Mouse (Mus musculus) midbrain, embryonic 12.5 days (tissue): ENCODE measurements around the gene Scnm1. TPM values are rescaled to one million over a fixed set of nuclear protein-coding genes. Genes with fewer than 3 reads are reported as not detected.
A peak's percentile ranks its signal among the peaks of the same experiment; 100 is the strongest.
"Not testable (repeated sequence)": the region's sequence is repeated elsewhere in the genome, so short reads cannot be mapped to it uniquely, and the experiment has no call there.

Experiments used
- ATAC-seq: fragments of 200-750 bp; cut with Nextera tagmentation; 2 replicates; pipeline ENCODE4 v1.8.0; 2017; ENCODE audit warnings: low read depth, moderate TSS enrichment, moderate library complexity; ENCODE audit not compliant: low FRiP score
- H3K27ac ChIP-seq: fragments of 300-500 bp; sonication (generic); replicated peaks from 2 replicates; pipeline ENCODE4 v1.5.1; 2016; ENCODE audit warnings: mild to moderate bottlenecking
- H3K27me3 ChIP-seq: fragments of 300-500 bp; sonication (generic); 2 replicates; pipeline ENCODE4 v1.6.1; 2016; ENCODE audit warnings: mild to moderate bottlenecking
- H3K36me3 ChIP-seq: fragments of 300-500 bp; sonication (generic); 2 replicates; pipeline ENCODE4 v1.6.1; 2016
- H3K4me1 ChIP-seq: fragments of 300-500 bp; sonication (generic); 2 replicates; pipeline ENCODE4 v1.6.1; 2016
- H3K4me2 ChIP-seq: fragments of 300-500 bp; sonication (generic); replicated peaks from 2 replicates; pipeline ENCODE4 v1.6.1; 2016; ENCODE audit warnings: mild to moderate bottlenecking, moderate library complexity
- H3K4me3 ChIP-seq: fragments of 300-500 bp; sonication (generic); 2 replicates; pipeline ENCODE4 v1.5.1; 2016; ENCODE audit warnings: mild to moderate bottlenecking
- H3K9ac ChIP-seq: fragments of 300-500 bp; sonication (generic); replicated peaks from 2 replicates; pipeline ENCODE4 v1.6.1; 2016; ENCODE audit warnings: mild to moderate bottlenecking, moderate library complexity
- H3K9me3 ChIP-seq: fragments of 300-500 bp; sonication (generic); 2 replicates; pipeline ENCODE4 v1.6.1; 2016; ENCODE audit warnings: mild to moderate bottlenecking
- WGBS: fragments of 180-500 bp; shearing (Covaris S2); methylation state at CpG from one replicate; pipeline ENCODE4 v1.1.7; 2016; 5-methylcytosine and 5-hydroxymethylcytosine counted together
- polyA plus RNA-seq: library from polyadenylated mRNA; unstranded; fragments of >200 nt; fragmentation: Nextera tagmentation; extraction: Ambion mirVana; gene quantifications from 2 replicates; pipeline ENCODE4 v1.2.1, GENCODE M21; 2016

Gene Scnm1
- polyA plus RNA-seq, 1 experiment from 2014 or later = 86.7 TPM

DNA sequence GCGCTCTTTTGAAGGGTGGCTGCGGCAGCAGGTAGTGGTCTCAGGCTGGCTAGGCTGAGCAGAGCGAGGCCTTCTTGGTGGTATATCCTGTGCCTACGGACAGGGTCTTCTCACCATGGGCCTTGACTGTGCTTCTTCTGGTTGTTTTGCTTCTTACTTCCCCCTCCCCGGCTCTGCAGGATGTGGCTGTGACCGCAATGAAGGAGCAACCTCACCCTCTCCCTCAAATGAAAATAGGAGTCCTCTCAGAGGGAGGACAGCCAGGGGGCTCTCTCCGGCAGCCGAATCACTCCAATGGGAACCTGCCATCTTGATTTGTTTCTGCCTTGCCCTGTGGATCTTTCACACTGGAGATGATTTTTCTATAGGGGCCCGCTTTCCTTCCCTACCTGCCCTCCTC lies 7.7 kb upstream of the Scnm1 start:
- no peaks in the 10 kb centered on the region for H3K9me3 ChIP-seq
- WGBS = 95% methylated on average over 9 of the region's 9 CpGs
- no peaks in the 10 kb centered on the region for H3K27me3 ChIP-seq
- no peak overlapping the region for H3K27ac ChIP-seq
- H3K4me1 ChIP-seq = no peaks in the 10 kb centered on the region
- peaks cover 12% of the 10 kb centered on the region for H3K36me3 ChIP-seq
- ATAC-seq = no peak
- H3K4me2 ChIP-seq = no peak overlapping the region
- H3K4me3 ChIP-seq = no peak overlapping the region
- no peak overlapping the region for H3K9ac ChIP-seq

DNA sequence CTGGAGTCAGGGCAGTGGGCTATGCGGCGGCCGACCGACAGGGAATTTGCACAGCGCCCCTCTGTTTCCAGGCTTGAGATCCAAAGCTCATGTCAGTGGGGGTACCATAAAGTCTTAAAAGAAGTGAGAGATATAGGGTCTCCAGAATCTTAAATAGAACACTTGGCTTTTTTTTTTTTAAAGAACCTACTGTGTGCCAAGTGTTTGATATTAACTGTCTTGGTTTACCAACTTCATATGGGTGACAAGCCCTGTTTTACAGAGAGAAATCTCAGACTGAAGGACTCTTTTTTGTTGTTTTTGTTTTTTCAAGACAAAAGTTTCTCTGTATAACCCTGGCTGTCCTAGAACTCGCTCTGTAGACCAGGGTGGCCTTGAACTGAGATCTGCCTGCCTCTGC lies 7.0 kb upstream of the Scnm1 start:
- no peak overlapping the region for H3K27ac ChIP-seq
- H3K4me2 ChIP-seq = no peak overlapping the region
- no peak overlapping the region for H3K4me3 ChIP-seq
- H3K27me3 ChIP-seq = no peaks in the 10 kb centered on the region
- peaks cover 12% of the 10 kb centered on the region for H3K36me3 ChIP-seq
- ATAC-seq = no peak
- no peaks in the 10 kb centered on the region for H3K9me3 ChIP-seq
- 93% methylated on average over 6 of the region's 6 CpGs for WGBS
- H3K4me1 ChIP-seq = no peaks in the 10 kb centered on the region
- no peak overlapping the region for H3K9ac ChIP-seq

DNA sequence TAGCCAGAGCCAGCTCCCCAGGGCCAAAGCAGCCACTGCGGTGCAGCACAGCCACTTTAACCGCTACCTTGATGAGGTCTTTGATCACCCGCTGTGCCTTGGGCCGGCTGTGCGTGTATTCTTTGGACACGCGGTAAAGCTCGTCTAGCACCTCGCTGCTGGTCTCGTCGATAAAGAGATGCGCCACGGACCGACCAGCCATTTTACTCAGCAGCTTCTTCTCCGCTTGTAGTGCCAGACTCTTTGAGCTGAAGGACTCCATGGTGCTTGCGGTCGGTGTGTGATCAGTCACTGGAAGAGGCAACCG lies 6.4 kb upstream of the Scnm1 start:
- Histone ChIP-seq H3K4me2 (no peak overlapping the region), H3K4me3 (no peak overlapping the region), H3K27ac (no peak overlapping the region), H3K36me3 (peaks cover 12% of the 10 kb centered on the region), H3K9ac (no peak overlapping the region), H3K27me3 (no peaks in the 10 kb centered on the region), H3K9me3 (no peaks in the 10 kb centered on the region), H3K4me1 (peaks cover 4% of the 10 kb centered on the region)
- WGBS = 60% methylated on average over 18 of the region's 18 CpGs
- ATAC-seq = no peak

DNA sequence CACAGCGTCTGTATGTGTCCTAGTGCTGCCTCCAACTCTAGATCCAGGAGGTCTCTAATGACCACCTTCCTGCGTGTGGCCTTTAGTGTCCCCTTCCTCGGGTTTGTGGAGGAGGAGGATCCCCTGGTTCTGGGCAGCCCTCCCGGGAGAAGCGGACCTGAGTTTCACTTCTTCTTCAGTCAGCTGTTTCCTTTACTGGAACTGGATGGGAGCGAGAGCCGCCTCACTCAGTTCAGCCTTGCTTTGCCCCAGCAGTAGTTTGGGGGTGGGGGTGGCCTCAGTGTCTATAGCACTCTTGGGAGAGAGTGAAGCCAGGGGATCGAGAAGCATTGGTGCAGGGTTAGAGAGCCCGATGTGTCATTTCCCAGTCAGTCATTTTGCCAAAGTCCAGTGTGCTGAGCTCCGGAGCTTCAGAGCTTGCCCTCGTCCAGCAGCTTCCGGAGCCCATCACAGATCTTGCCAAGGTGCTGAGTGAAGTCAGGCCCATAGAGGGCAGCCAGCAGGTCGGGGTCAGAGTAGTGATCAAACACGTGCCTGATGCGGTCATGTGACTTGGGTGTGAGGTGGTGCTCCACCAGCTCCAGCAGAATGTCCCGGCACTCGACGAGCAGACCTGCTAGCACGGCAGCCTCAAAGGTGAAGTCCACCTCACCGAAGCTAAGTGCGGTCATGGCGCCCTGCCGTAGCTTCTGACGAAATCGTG lies 5.9 kb upstream of the Scnm1 start:
- WGBS = 74% methylated on average over 25 of the region's 25 CpGs
- H3K9ac ChIP-seq = no peak overlapping the region
- H3K4me2 ChIP-seq = no peak overlapping the region
- no peaks in the 10 kb centered on the region for H3K27me3 ChIP-seq
- H3K4me3 ChIP-seq = no peak overlapping the region
- H3K36me3 ChIP-seq = peaks cover 12% of the 10 kb centered on the region
- no peaks in the 10 kb centered on the region for H3K9me3 ChIP-seq
- ATAC-seq = no peak
- peaks cover 9% of the 10 kb centered on the region for H3K4me1 ChIP-seq
- H3K27ac ChIP-seq = no peak overlapping the region

DNA sequence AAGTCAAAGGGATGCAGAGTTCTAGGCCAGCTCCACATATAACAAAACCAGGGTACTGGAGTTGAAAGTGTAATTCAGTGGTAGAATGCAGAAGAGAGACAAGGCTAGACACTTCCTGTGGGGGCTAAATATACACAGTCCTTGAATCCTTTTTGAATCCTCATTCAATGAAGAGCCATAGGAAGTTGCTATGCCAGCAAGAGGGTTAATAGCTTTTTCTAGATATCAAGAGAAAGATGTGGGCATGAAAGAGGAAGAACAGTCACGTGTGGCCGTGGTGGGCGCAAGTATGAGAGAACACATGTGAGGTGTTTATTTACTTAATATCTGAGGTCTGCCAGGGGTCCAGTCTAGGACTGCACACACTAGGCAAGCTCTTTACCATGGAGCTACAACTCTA lies 2.5 kb upstream of the Scnm1 start:
- H3K27ac ChIP-seq = no peak overlapping the region
- H3K36me3 ChIP-seq = peaks cover 16% of the 10 kb centered on the region
- WGBS = 91% methylated on average over 3 of the region's 3 CpGs
- H3K4me3 ChIP-seq = no peak overlapping the region
- no peak overlapping the region for H3K4me2 ChIP-seq
- no peaks in the 10 kb centered on the region for H3K27me3 ChIP-seq
- no peak for ATAC-seq
- H3K9me3 ChIP-seq = no peaks in the 10 kb centered on the region
- peaks cover 16% of the 10 kb centered on the region for H3K4me1 ChIP-seq
- no peak overlapping the region for H3K9ac ChIP-seq

DNA sequence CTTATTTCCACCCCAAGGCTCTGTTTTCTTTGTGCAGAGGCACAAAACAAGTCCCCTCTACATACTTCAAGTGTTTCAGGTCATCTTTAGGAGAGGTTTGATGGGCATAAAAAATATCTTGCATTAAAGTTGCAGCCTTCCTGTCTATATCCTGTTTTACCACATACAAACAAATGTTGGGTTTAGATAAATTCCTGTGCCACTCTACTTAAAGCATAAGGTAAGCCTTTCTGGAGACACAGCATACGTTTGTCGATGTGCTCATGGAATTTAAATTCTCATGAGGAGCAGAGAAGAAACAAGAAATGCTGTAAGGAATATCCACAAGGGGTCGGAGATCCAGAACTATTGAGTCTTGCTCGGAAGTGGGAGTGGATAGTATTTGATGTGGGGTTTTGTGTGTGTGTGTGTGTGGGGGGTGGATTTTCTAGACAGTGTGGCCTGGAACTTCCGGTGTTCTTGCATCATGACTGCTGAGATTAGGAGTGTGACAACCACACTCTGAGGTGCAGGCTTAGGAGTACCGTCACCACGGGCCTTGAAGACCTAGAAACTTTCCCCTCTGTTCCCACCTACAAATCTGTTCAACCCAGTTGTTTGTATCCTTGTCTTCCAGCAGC lies 1.7 kb upstream of the Scnm1 start:
- 94% methylated on average over 7 of the region's 7 CpGs for WGBS
- Histone ChIP-seq H3K4me3 (peak overlapping the region; percentile 33; the same call in 1 of the 2 replicates), H3K36me3 (peaks cover 15% of the 10 kb centered on the region), H3K4me1 (peaks cover 16% of the 10 kb centered on the region), H3K27me3 (no peaks in the 10 kb centered on the region), H3K9me3 (no peaks in the 10 kb centered on the region), H3K27ac (no peak overlapping the region), H3K4me2 (peak overlapping the region; percentile 54), H3K9ac (no peak overlapping the region)
- no peak for ATAC-seq

DNA sequence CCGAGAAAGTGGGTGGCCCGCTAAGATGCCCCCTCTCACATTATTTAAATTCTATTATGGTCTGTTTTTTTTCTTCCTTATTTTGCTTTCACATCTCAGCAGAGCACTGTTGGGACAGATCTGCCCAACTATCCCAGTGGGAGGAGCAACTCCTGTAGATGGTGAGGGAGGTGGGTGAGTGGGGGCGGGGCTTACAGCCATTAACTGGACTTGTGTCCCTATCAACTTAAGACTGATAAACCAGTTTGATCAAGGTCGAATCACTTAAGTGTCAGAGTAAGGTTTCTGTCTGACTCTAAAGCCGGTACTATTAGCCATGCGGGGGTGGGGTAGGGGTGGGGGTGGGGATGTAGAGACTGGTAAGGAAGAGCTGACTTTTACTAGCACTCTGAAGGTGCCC lies 1.2 kb upstream of the Scnm1 start:
- peaks cover 16% of the 10 kb centered on the region for H3K4me1 ChIP-seq
- peak overlapping the region; percentile 54 for H3K4me2 ChIP-seq
- H3K27ac ChIP-seq = no peak overlapping the region
- H3K4me3 ChIP-seq = peak overlapping the region; percentile 33
- 32% methylated on average over 6 of the region's 6 CpGs for WGBS
- H3K9me3 ChIP-seq = no peaks in the 10 kb centered on the region
- peak; percentile 21; the same call in 1 of the 2 replicates for ATAC-seq
- peak overlapping the region; percentile 43; the same call in 1 of the 2 replicates for H3K9ac ChIP-seq
- H3K36me3 ChIP-seq = peaks cover 13% of the 10 kb centered on the region
- no peaks in the 10 kb centered on the region for H3K27me3 ChIP-seq

DNA sequence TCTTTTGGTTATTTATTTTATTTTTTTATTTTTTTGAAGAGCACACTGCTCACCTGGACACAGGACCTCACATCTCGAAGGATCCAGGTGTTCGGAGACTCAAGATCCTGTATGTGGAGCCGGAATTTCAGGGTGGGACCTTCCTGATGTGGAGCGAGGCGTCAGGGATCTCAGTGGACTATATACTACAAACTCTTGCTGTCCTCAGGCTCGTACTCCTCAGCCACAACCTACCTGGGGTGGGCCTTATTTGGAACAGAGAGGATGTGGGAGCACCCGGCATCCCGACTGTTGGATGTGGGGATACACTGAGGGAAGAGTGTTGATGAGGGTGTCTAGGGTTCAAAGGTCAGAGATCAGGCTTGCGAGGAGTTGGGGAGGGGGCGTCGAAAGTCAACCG lies 322 bp upstream of the Scnm1 start:
- not testable (repeated sequence) for H3K9ac ChIP-seq, H3K27me3 ChIP-seq, H3K4me2 ChIP-seq, H3K9me3 ChIP-seq, H3K27ac ChIP-seq
- peak; percentile 70 for ATAC-seq
- Histone ChIP-seq H3K36me3 (peaks cover 15% of the 10 kb centered on the region), H3K4me1 (peaks cover 16% of the 10 kb centered on the region), H3K4me3 (peak overlapping the region; percentile 68)
- no CpG with 5 or more reads among the region's 12 CpGs for WGBS

DNA sequence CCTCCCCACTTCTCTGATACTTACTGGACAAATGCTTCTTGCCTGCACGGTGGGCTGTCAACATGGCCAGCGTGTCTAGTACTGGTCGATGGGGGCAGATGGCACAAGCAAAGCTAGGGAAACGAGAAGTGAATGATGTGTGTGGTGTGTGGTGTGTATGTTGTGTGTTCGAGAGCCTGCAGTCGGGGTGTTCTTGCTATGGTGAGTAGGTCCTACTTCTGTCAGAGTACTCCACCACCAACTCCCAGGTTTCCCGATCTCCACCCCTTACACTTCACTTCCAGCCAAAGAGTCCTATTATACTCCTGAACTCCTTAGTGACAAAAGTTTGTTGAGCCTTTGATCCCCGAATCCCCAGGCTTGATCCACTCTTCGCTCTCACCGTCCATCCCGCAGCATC lies 635 bp downstream of the Scnm1 start:
- ATAC-seq = peak; percentile 3
- Histone ChIP-seq H3K27me3 (no peaks in the 10 kb centered on the region), H3K4me3 (peak overlapping the region; percentile 68), H3K4me1 (peaks cover 16% of the 10 kb centered on the region), H3K9ac (peak overlapping the region; percentile 75), H3K27ac (0 out of 2 replicates have a peak overlapping the region, but pooled peaks have one; percentile 63), H3K36me3 (peaks cover 23% of the 10 kb centered on the region), H3K9me3 (no peaks in the 10 kb centered on the region), H3K4me2 (peak overlapping the region; percentile 81)
- WGBS = 61% methylated on average over 11 of the region's 11 CpGs

DNA sequence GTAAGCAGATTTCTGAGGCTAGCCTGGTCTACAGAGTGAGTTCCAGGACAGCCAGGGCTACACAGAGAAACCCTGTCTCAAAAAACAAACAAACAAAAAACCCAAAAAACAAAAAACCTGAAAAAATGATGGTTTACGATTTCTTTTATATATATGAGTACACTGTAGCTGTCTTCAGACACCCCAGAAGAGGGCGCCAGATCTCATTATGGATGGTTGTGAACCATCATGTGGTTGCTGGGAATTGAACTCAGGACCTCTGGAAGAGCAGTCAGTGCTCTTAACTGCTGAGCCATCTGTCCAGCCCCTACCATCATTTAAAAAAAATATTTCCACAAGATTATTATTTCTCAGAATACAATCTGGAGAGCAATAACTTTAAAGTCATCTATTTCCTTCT lies 1.4 kb downstream of the Scnm1 start:
- not testable (repeated sequence) for H3K4me2 ChIP-seq, H3K27ac ChIP-seq, H3K9ac ChIP-seq, ATAC-seq, H3K27me3 ChIP-seq, H3K9me3 ChIP-seq
- WGBS = 86% methylated on average over 2 of the region's 2 CpGs
- Histone ChIP-seq H3K4me3 (peak overlapping the region; percentile 68; the same call in 1 of the 2 replicates), H3K36me3 (peaks cover 23% of the 10 kb centered on the region), H3K4me1 (peaks cover 16% of the 10 kb centered on the region)

DNA sequence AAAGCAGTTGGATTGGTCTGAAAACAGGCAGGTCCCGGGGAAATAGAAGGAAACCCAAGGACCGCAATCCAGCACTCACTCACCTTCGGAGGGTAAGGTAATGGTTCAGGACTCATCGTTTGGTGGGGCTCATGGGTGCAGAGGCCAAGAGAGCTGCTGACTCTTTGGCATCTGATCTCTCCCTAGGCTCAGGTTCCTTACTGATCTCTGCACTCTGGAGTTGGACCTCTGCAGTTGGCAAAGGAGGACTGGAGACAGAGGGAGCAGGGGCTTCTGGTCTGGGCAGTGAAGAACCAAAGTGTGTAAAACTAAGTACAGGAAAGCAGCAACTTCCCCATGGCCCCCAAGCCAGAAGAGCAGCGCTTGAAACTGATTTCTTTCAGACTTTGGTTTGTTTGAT lies 3.7 kb downstream of the Scnm1 start:
- ATAC-seq = no peak
- Histone ChIP-seq H3K27ac (no peak overlapping the region), H3K4me2 (no peak overlapping the region), H3K36me3 (peaks cover 23% of the 10 kb centered on the region), H3K9ac (no peak overlapping the region), H3K9me3 (no peaks in the 10 kb centered on the region), H3K4me3 (no peak overlapping the region), H3K27me3 (no peaks in the 10 kb centered on the region), H3K4me1 (peaks cover 10% of the 10 kb centered on the region)
- WGBS = 95% methylated on average over 5 of the region's 5 CpGs

DNA sequence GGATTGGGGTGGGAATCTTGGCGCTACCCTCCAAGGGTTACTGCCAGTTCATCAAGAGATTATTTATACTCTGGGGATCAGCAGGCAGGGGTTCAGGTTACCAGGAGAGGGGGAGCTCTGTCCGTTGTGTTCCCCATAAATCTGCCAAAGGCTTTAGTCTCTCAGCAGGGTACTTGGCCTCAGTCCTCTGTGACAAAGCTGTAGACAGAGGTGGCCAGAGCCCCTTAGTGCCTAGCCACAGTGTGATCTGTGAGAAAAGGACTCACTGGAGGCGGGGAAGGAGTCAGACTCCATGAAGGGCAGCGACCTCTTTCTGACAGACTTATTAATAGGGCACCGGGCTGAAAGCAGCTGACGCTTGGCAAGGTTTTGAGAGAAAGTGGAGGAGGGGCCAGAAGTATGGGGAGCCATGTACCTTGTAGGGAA lies 4.6 kb downstream of the Scnm1 start:
- no peak overlapping the region for H3K9ac ChIP-seq
- no peak overlapping the region for H3K4me3 ChIP-seq
- H3K27me3 ChIP-seq = no peaks in the 10 kb centered on the region
- ATAC-seq = no peak
- peaks cover 12% of the 10 kb centered on the region for H3K4me1 ChIP-seq
- peaks cover 23% of the 10 kb centered on the region for H3K36me3 ChIP-seq
- no peaks in the 10 kb centered on the region for H3K9me3 ChIP-seq
- no peak overlapping the region for H3K27ac ChIP-seq
- no peak overlapping the region for H3K4me2 ChIP-seq
- WGBS = 50% methylated on average over 6 of the region's 6 CpGs
